Mouse (Mus musculus) c-Kit-negative CD71-positive TER-119-positive erythroid progenitor cells, embryonic 14.5 days (primary cell): ENCODE results near the gene Twist1.

Experiments used
- DNase-seq: peaks from one replicate; pipeline ENCODE4 v3.0.0-alpha.2; 2013; ENCODE audit warnings: low read depth, low spot score

Twist1 gene

GRCm38 (mm10) chr12:33957400-33958240, at the start of gene Twist1:
Twist1 (plus strand) TSS chr12:33957671.
- no peak for DNase-seq

GRCm38 (mm10) chr12:33926751-33927150, 30.7 kb upstream of the Twist1 start:
- DNase-seq = no peak

DNA sequence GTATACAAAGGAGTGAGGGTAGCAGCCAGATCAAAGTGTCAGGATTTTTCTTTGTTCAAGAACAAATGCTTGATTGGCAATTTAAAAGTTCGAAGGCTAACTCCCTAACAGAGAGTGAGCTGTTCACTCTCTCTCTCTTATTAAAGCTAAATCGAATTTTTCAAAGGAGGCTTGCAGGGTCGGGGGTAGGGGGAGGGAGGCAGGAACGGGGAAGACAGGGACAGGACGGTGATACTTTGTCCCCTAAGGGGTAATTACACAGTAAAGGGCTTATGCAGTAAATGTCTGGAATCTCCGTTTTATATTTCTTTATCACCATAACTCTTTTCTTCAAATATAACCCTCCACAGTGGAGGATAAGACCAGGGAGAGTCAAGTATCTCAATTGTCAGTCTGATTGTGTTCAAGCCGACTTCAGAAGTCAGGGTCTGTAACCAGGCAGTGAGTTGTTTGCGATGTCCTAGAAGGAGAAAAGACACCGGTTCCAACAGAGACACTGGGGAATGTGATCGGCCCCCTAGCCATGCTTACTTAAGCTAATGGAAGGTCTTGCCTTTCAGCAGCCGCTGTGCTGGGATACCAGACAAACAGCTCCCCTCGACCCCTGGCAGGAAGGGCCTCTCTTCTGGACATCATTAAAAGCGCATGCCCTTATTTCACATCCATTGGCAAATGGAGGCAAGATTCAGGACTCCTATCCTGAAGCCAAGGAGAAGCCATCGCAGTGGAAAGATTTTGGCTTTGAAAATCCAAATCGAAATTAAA, 30.0 kb upstream of the Twist1 start:
- no peak for DNase-seq

GRCm38 (mm10) chr12:33928331-33929192, 28.9 kb upstream of the Twist1 start, which contains the start of gene Ferd3l:
Ferd3l (plus strand) TSS chr12:33928425.
- DNase-seq = no peak

DNA sequence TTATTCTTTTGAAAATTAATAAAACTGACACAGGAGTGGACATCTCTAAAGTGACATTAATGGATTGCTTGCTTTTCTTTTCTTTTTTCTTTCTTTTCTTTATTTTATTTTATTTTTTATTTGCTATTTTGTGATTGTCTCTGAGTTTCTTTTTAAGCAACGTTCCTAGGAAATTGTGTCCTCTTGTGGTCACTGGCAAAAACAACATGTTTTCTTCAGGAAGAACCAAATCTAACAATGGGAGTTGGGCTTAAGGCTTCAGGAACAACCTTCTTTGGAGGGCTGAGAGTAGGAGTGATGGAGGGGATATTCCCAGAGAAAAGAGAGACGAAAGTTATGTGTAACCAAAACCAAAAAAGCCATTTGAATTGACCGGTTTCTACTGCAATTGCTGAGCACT, 4.6 kb upstream of the Twist1 start:
- DNase-seq = no peak

GRCm38 (mm10) chr12:33954931-33955565, 2.4 kb upstream of the Twist1 start:
- no peak for DNase-seq

GRCm38 (mm10) chr12:33955606-33956295, 1.7 kb upstream of the Twist1 start:
- DNase-seq = no peak

DNA sequence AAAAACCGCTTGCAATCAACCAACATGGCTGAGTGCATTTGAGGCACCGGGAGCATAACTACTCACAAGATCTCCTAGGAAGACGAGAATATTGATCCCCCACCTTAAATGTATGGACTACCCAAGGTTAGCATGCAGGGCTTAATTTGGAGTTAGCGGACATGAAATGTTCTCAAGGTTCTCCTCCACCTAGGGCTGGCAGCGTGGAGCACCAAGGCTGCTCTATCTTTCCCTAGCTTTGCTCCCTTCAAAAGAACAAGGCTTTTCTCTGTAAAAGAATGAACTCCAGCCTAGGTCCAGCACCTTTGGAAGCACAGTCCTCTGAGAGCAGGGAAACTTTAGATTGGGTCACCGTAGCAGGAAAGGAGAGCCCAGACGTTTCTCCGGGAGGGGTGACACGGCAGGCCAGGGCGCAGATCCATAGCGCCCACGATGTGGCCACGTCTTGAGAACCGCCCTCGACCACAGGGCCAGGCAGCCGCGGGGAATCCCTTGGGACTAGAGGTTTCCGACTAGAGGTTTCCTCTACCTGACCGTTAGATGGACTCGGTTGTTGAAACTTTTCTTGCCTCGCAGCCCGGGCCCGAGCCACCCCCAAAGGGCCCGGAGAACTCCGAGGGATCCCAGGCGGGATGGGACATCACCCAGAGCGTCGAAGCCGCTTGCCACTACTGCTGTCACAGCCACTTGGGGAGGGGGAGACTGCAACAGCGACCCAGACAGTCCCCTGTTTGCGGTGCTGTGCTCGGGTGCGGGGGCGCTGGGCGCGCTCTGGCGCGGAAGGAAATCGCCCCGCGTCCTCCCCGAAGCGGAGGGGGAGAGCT, 683 bp upstream of the Twist1 start:
- DNase-seq = no peak

DNA sequence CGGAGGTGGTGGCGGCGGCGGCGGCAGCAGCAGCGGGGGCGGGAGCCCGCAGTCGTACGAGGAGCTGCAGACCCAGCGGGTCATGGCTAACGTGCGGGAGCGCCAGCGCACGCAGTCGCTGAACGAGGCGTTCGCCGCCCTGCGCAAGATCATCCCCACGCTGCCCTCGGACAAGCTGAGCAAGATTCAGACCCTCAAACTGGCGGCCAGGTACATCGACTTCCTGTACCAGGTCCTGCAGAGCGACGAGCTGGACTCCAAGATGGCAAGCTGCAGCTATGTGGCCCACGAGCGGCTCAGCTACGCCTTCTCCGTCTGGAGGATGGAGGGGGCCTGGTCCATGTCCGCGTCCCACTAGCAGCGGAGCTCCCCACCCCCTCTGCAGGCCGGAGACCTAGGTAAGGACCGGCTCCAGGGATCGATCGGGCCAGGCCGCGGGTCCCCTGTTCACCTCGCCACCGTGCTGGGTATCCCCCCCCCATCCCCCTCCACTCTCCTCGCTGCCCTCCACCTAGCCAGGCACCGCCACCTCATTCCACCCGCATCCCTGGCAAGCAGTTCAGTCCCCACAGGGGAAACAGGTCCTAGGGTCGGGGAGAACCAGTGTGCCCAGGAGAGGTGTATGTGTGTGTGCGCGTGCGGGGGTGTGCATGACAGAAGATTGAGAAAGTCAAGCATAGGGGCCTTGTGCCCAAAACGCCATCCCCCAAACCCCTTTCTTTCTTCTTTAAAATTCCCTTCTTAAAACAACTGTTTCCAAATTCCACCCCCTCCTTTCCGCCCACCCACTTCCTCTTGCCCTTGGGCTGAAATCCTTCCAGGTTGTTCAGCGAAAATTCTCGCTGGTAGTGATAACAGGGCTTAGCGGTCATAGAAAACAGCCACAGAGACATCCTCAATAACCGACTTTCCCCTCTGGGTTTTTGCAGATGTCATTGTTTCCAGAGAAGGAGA, 1.0 kb downstream of the Twist1 start:
- no peak for DNase-seq

GRCm38 (mm10) chr12:33959206-33959605, 1.7 kb downstream of the Twist1 start:
- DNase-seq = no peak

GRCm38 (mm10) chr12:33959846-33960245, 2.4 kb downstream of the Twist1 start:
- no peak for DNase-seq

DNA sequence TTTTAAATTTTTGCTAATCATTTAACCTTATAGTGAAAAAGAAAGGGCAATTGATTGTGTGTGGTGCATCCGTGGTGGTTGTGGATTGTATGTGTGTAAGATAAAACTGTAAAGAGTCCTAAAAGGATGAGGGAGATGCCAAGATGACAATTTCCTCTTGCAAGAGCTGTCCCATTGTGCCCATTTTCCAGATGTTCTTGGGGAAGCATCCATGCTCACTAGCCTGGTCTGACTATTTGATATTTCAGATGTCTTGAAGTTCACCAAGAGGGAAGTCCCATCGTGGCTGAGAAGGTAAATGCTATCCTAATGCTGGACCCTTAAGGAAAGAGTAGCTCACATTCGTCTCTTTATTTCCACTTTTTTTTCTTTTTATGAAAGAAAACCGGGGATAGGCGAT, 3.5 kb downstream of the Twist1 start:
- no peak for DNase-seq

DNA sequence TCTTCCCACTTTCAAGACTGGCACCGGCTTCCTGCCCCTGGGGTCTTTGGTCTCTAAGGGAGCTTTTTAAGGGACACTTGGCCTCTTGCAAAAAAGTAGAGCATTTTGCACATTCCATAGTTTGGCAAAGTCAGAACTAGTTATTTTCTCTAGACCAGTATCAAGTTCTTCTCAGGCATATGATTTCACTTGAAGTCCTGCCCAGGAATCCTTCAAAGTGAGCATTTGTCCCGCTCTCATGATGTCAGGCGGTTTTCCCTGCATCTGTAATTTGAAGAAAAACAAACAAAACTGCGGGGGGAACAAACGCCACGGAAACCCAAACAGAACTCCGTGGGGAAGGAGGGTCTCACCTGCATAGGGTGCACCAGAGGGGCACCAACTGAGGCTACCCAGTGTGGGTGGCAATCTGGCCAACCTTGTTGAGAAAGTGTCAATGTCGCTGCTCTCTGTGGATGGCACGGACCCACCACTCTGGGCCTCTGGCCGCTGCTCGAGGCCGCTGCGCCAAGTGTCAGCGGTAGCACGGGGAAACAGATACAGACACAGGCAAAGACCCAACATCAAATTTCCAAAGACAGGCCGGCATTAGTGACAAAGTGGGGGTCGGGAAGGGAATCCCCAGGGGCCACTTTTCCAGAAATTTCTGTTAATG, 4.8 kb downstream of the Twist1 start:
- DNase-seq = no peak

DNA sequence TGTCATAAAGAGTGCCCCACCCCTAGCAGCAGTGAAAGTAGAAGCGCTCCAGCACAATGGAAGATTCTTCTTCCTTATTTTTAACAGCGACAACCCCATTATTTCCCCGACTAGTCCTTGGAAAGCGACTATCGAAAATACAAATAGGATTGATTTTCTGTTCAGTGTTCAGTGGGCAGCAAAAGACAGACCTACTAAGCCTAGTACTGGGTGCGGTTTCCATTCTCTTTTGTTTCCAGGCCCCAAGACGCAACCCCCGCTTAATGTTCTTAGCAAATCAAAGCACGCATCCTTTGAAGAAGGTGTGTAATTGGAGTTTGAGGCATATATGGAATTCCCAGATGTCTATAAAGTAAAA, 5.3 kb downstream of the Twist1 start:
- DNase-seq = no peak

GRCm38 (mm10) chr12:33963671-33964369, 6.3 kb downstream of the Twist1 start:
- DNase-seq = no peak

- no peak for DNase-seq
Observed at GRCm38 (mm10) chr12:33964427-33964826, 7.0 kb downstream of the Twist1 start.

GRCm38 (mm10) chr12:33965661-33966360, 8.3 kb downstream of the Twist1 start:
- DNase-seq = no peak
